Comparison of ENCODE assay signal across 12 mouse cellular contexts in genomic region chr4:129293702-129294101, GRCm38 (mm10). TPM values are rescaled to one million over a fixed set of nuclear protein-coding genes. Genes with fewer than 3 reads are reported as not detected.
DNase-seq lines count a peak whose midpoint lies in the region; ATAC-seq and TF ChIP-seq lines count a peak whose summit lies in the region.
"Had no signal": no experiment of that assay in that cellular context is flagged by ENCODE, and none has a peak within 500 bp of the region (broad histone marks: within the 10 kb centered on the region; RNA-seq: fewer than 3 reads in every experiment).

No protein-coding gene starts in this region.

- TF ChIP-seq CTCF in cerebellum, adult 2 months (IDR thresholded peaks at IDR 0.05; ENCODE audit: borderline replicate concordance, insufficient read depth, low read depth, low read length): no peak
- no peak for TF ChIP-seq CTCF in stomach, postnatal 0 days (IDR thresholded peaks at IDR 0.05; ENCODE audit: low read depth)

- no peak for TF ChIP-seq EP300 in stomach, postnatal 0 days (optimal IDR thresholded peaks at IDR 0.05)

- DNase-seq in cerebellum, adult 2 months: no peak
- no peak for DNase-seq in cerebellum, postnatal 10 days
- DNase-seq in stomach, postnatal 0 days (ENCODE audit: low spot score): no peak
- no peak for DNase-seq in right cerebral cortex, postnatal 36 days (ENCODE audit: low spot score in 2 of 2)
- no peak for DNase-seq in thymus, postnatal 4 days
- DNase-seq: adrenal gland, postnatal 14 days; cerebellum, adult 11-12 months; kidney, postnatal 14 days; lung, postnatal 36 days had no signal

- H3K9me3 ChIP-seq in hindbrain, embryonic 12.5 days (replicated peaks): no peaks in the 10 kb centered on the region
- no peaks in the 10 kb centered on the region for H3K9me3 ChIP-seq in hindbrain, embryonic 16.5 days (ENCODE audit: control insufficient read depth, low read length)
- H3K9me3 ChIP-seq in stomach, embryonic 14.5 days (ENCODE audit: control insufficient read depth, low read depth, low read length): no peaks in the 10 kb centered on the region
- no peaks in the 10 kb centered on the region for H3K9me3 ChIP-seq in stomach, postnatal 0 days (ENCODE audit: control insufficient read depth, low read length)

- H3K27ac ChIP-seq in cerebellum, adult 2 months (ENCODE audit: insufficient read depth, low read length): no peak overlapping the region
- no peak overlapping the region for H3K27ac ChIP-seq in hindbrain, embryonic 12.5 days
- H3K27ac ChIP-seq in hindbrain, embryonic 16.5 days (ENCODE audit: low read depth, low read length): no peak overlapping the region
- H3K27ac ChIP-seq in stomach, embryonic 14.5 days (ENCODE audit: low read length): no peak overlapping the region
- no peak overlapping the region for H3K27ac ChIP-seq in stomach, postnatal 0 days (replicated peaks)

- no peaks in the 10 kb centered on the region for H3K27me3 ChIP-seq in cerebellum, adult 2 months (ENCODE audit: control insufficient read depth, insufficient read depth, low read length)
- H3K27me3 ChIP-seq in hindbrain, embryonic 12.5 days: peaks cover 6% of the 10 kb centered on the region; the same call in 1 of the 2 replicates
- no peaks in the 10 kb centered on the region for H3K27me3 ChIP-seq in hindbrain, embryonic 16.5 days (replicated peaks; ENCODE audit: control insufficient read depth, insufficient read depth, low read length)
- H3K27me3 ChIP-seq in stomach, embryonic 14.5 days (ENCODE audit: control insufficient read depth, insufficient read depth, low read length): no peaks in the 10 kb centered on the region
- no peaks in the 10 kb centered on the region for H3K27me3 ChIP-seq in stomach, postnatal 0 days (ENCODE audit: control insufficient read depth, insufficient read depth, low read length)

- peak overlapping the region; percentile 23 for H3K4me3 ChIP-seq in cerebellum, adult 2 months (replicated peaks; ENCODE audit: insufficient read depth, low read depth, low read length)
- H3K4me3 ChIP-seq in hindbrain, embryonic 12.5 days: no peak overlapping the region
- H3K4me3 ChIP-seq in hindbrain, embryonic 16.5 days (ENCODE audit: low read length): no peak overlapping the region
- no peak overlapping the region for H3K4me3 ChIP-seq in stomach, embryonic 14.5 days (ENCODE audit: low read depth, low read length)
- H3K4me3 ChIP-seq in stomach, postnatal 0 days (ENCODE audit: low read depth, low read length): no peak overlapping the region

- 31% methylated on average over 16 of the region's 16 CpGs for WGBS in cerebellum, adult 2 months
- WGBS in hindbrain, embryonic 12.5 days: 40% methylated on average over 16 of the region's 16 CpGs
- 44% methylated on average over 16 of the region's 16 CpGs for WGBS in hindbrain, embryonic 16.5 days
- 28% methylated on average over 16 of the region's 16 CpGs for whole genome bisulfite sequencing in stomach, embryonic 14.5 days
- WGBS in stomach, postnatal 0 days: 44% methylated on average over 16 of the region's 16 CpGs

- H3K4me2 ChIP-seq in hindbrain, embryonic 12.5 days (replicated peaks): 0 out of 2 replicates have a peak overlapping the region, but pooled peaks have one; percentile 7
- H3K4me2 ChIP-seq in hindbrain, embryonic 16.5 days (ENCODE audit: low read length): no peak overlapping the region
- H3K4me2 ChIP-seq in stomach, embryonic 14.5 days (replicated peaks; ENCODE audit: low read depth, low read length): 0 out of 2 replicates have a peak overlapping the region, but pooled peaks have one; percentile 10
- no peak overlapping the region for H3K4me2 ChIP-seq in stomach, postnatal 0 days (replicated peaks; ENCODE audit: low read depth)

- H3K9ac ChIP-seq in hindbrain, embryonic 12.5 days: peak overlapping the region; percentile 8; the same call in 1 of the 2 replicates
- no peak overlapping the region for H3K9ac ChIP-seq in hindbrain, embryonic 16.5 days (ENCODE audit: low read depth, low read length)
- no peak overlapping the region for H3K9ac ChIP-seq in stomach, embryonic 14.5 days (replicated peaks; ENCODE audit: low read depth, low read length)
- no peak overlapping the region for H3K9ac ChIP-seq in stomach, postnatal 0 days (ENCODE audit: low read length)

- peaks cover 3% of the 10 kb centered on the region; the same call in 1 of the 2 replicates for H3K4me1 ChIP-seq in cerebellum, adult 2 months (ENCODE audit: control insufficient read depth, insufficient read depth, low read length)
- H3K4me1 ChIP-seq in hindbrain, embryonic 12.5 days: peaks cover 4% of the 10 kb centered on the region; the same call in 1 of the 2 replicates
- H3K4me1 ChIP-seq in hindbrain, embryonic 16.5 days (ENCODE audit: control insufficient read depth, insufficient read depth, low read depth, low read length): no peaks in the 10 kb centered on the region; the same call in 1 of the 2 replicates
- H3K4me1 ChIP-seq in stomach, embryonic 14.5 days (ENCODE audit: control insufficient read depth, insufficient read depth, low read length): peaks cover 10% of the 10 kb centered on the region
- H3K4me1 ChIP-seq in stomach, postnatal 0 days (replicated peaks; ENCODE audit: control insufficient read depth, insufficient read depth): 0 out of 2 replicates have a peak, but pooled peaks cover 3% of the 10 kb centered on the region

- H3K36me3 ChIP-seq in hindbrain, embryonic 12.5 days: no peaks in the 10 kb centered on the region
- no peaks in the 10 kb centered on the region for H3K36me3 ChIP-seq in hindbrain, embryonic 16.5 days (ENCODE audit: control insufficient read depth, insufficient read depth, low read length)
- H3K36me3 ChIP-seq in stomach, embryonic 14.5 days (ENCODE audit: control insufficient read depth, insufficient read depth, low read length): no peaks in the 10 kb centered on the region
- H3K36me3 ChIP-seq in stomach, postnatal 0 days (ENCODE audit: control insufficient read depth, insufficient read depth, low read length): no peaks in the 10 kb centered on the region

- no peak for ATAC-seq in hindbrain, embryonic 12.5 days (ENCODE audit: low FRiP score)
- ATAC-seq in hindbrain, embryonic 16.5 days: no peak
- no peak for ATAC-seq in stomach, embryonic 14.5 days (ENCODE audit: insufficient number of reproducible peaks, insufficient read depth, low FRiP score, low read depth)
- no peak for ATAC-seq in stomach, postnatal 0 days (ENCODE audit: low FRiP score, low TSS enrichment)

- TF ChIP-seq POLR2A in cerebellum, adult 2 months (IDR thresholded peaks at IDR 0.05; ENCODE audit: borderline replicate concordance, insufficient read depth, low read length): no peak

RNA-seq across cellular contexts. Expression of gene Sync, which starts 6.3 kb away (rescaled TPM):
- 1.00 and 1.4 TPM in 2 replicates for polyA plus RNA-seq in cerebellum, adult 2 months (2012; rRNA removed)
- polyA plus RNA-seq in hindbrain, embryonic 12.5 days (2016; fragmentation: Nextera tagmentation; extraction: Ambion mirVana): 1.7 and 1.8 TPM in 2 replicates
- 1.7 and 1.9 TPM in 2 replicates for polyA plus RNA-seq in hindbrain, embryonic 16.5 days (2015; fragmentation: Nextera tagmentation; extraction: Ambion mirVana)
- polyA plus RNA-seq in stomach, embryonic 14.5 days (2014; fragmentation: Nextera tagmentation; extraction: Ambion mirVana): 1.7 and 1.9 TPM in 2 replicates
- polyA plus RNA-seq in stomach, postnatal 0 days (2015; fragmentation: Nextera tagmentation; extraction: Ambion mirVana): 2.9 and 3.2 TPM in 2 replicates

RNA-seq across cellular contexts. Expression of gene C77080, which starts 32.5 kb away (rescaled TPM):
- 15.6 and 18.5 TPM in 2 replicates for polyA plus RNA-seq in cerebellum, adult 2 months (2012; rRNA removed)
- polyA plus RNA-seq in hindbrain, embryonic 12.5 days (2016; fragmentation: Nextera tagmentation; extraction: Ambion mirVana): 6.0 and 6.4 TPM in 2 replicates
- 7.0 and 10.8 TPM in 2 replicates for polyA plus RNA-seq in hindbrain, embryonic 16.5 days (2015; fragmentation: Nextera tagmentation; extraction: Ambion mirVana)
- 6.8 and 8.0 TPM in 2 replicates for polyA plus RNA-seq in stomach, embryonic 14.5 days (2014; fragmentation: Nextera tagmentation; extraction: Ambion mirVana)
- 9.6 and 10.3 TPM in 2 replicates for polyA plus RNA-seq in stomach, postnatal 0 days (2015; fragmentation: Nextera tagmentation; extraction: Ambion mirVana)

RNA-seq across cellular contexts. Expression of gene Rbbp4, which starts 41.5 kb away (rescaled TPM):
- 70.9 and 73.7 TPM in 2 replicates for polyA plus RNA-seq in cerebellum, adult 2 months (2012; rRNA removed)
- 465 and 467 TPM in 2 replicates for polyA plus RNA-seq in hindbrain, embryonic 12.5 days (2016; fragmentation: Nextera tagmentation; extraction: Ambion mirVana)
- polyA plus RNA-seq in hindbrain, embryonic 16.5 days (2015; fragmentation: Nextera tagmentation; extraction: Ambion mirVana): 238 and 242 TPM in 2 replicates
- polyA plus RNA-seq in stomach, embryonic 14.5 days (2014; fragmentation: Nextera tagmentation; extraction: Ambion mirVana): 329 and 348 TPM in 2 replicates
- 149 and 153 TPM in 2 replicates for polyA plus RNA-seq in stomach, postnatal 0 days (2015; fragmentation: Nextera tagmentation; extraction: Ambion mirVana)

RNA-seq across cellular contexts. Expression of gene Zbtb8os, which starts 41.8 kb away (rescaled TPM):
- polyA plus RNA-seq in cerebellum, adult 2 months (2012; rRNA removed): 31.2 and 35.3 TPM in 2 replicates
- polyA plus RNA-seq in hindbrain, embryonic 12.5 days (2016; fragmentation: Nextera tagmentation; extraction: Ambion mirVana): 33.3 and 33.8 TPM in 2 replicates
- polyA plus RNA-seq in hindbrain, embryonic 16.5 days (2015; fragmentation: Nextera tagmentation; extraction: Ambion mirVana): 15.1 and 21.3 TPM in 2 replicates
- 46.7 and 52.2 TPM in 2 replicates for polyA plus RNA-seq in stomach, embryonic 14.5 days (2014; fragmentation: Nextera tagmentation; extraction: Ambion mirVana)
- polyA plus RNA-seq in stomach, postnatal 0 days (2015; fragmentation: Nextera tagmentation; extraction: Ambion mirVana): 41.7 and 42.5 TPM in 2 replicates

Comparison
In these comparisons a context has a peak if more than half of its experiments do, and no peak if none do; other contexts are left out.
1. H3K4me2 ChIP-seq: peak in hindbrain, embryonic 12.5 days (single experiment) and stomach, embryonic 14.5 days (single experiment); none in hindbrain, embryonic 16.5 days (single experiment) and stomach, postnatal 0 days (single experiment).